Mouse (Mus musculus): ENCODE measurements around the gene Lrfn1. TPM values are rescaled to one million over a fixed set of nuclear protein-coding genes. Genes with fewer than 3 reads are reported as not detected.
A peak's percentile ranks its signal among the peaks of the same experiment; 100 is the strongest.

The Lrfn1 gene
- polyA plus RNA-seq, 1 experiment from 2014 or later, result 1.8 TPM

DNA sequence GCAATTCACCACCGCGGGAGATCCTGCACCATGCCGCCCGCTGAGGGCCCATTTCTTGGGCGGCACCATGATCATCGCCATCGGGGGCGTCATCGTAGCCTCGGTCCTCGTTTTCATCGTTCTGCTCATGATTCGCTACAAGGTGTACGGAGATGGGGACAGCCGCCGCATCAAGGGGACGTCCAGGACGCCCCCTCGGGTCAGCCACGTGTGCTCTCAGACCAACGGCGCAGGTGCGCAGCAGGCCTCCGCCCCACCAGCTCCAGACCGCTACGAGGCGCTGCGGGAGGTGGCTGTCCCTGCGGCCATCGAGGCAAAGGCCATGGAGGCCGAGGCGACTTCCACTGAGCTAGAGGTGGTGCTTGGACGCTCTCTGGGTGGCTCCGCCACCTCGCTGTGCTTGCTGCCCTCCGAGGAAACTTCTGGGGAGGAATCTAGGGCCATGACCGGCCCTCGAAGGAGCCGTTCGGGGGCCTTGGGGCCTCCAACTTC, 15.0 kb downstream of the Lrfn1 start:
- no peak overlapping the region for H3K27ac ChIP-seq (ENCODE audit: low read length)
- peak overlapping the region; percentile 89 for H3K4me2 ChIP-seq (ENCODE audit: low read depth, low read length)
- H3K4me1 ChIP-seq (replicated peaks; ENCODE audit: control insufficient read depth, insufficient read depth, low read length), result peaks cover 7% of the 10 kb centered on the region
- peak overlapping the region; percentile 68 for H3K9ac ChIP-seq (ENCODE audit: low read length)
- peak; percentile 21; the same call in 1 of the 2 replicates for ATAC-seq (ENCODE audit: low read depth)
- H3K36me3 ChIP-seq (ENCODE audit: control insufficient read depth, insufficient read depth, low read length), result no peaks in the 10 kb centered on the region
- no peaks in the 10 kb centered on the region for H3K27me3 ChIP-seq (ENCODE audit: control insufficient read depth, insufficient read depth, low read depth, low read length)
- WGBS, result 24% methylated on average over 40 of the region's 40 CpGs
- H3K4me3 ChIP-seq (ENCODE audit: low read length), result peak overlapping the region; percentile 60
- no peaks in the 10 kb centered on the region for H3K9me3 ChIP-seq (ENCODE audit: control insufficient read depth, low read length)

DNA sequence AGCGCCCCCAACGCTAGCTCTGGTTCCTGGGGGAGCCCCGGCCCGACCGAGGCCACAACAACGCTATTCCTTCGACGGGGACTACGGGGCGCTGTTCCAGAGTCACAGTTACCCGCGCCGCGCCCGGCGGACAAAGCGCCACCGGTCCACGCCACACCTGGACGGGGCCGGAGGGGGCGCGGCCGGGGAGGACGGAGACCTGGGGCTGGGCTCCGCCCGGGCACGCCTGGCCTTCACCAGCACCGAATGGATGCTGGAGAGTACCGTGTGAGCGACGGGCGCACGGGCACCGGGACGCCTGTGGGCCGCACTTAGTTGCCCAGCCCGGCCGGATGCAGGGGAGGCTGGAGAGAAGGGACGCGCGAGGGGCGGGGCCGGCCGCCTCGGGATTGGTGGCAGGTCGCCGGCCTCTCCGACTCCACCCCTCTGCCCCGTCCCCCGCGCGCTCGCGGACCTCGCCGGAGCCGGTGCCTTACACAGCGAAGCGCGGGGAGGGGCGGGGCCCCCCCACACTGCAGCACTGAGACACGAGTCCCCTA, 15.5 kb downstream of the Lrfn1 start:
- Histone ChIP-seq H3K27ac (ENCODE audit: low read length) (no peak overlapping the region), H3K4me1 (replicated peaks; ENCODE audit: control insufficient read depth, insufficient read depth, low read length) (peaks cover 7% of the 10 kb centered on the region), H3K9me3 (ENCODE audit: control insufficient read depth, low read length) (no peaks in the 10 kb centered on the region), H3K4me2 (ENCODE audit: low read depth, low read length) (peak overlapping the region; percentile 89), H3K27me3 (ENCODE audit: control insufficient read depth, insufficient read depth, low read depth, low read length) (no peaks in the 10 kb centered on the region), H3K9ac (ENCODE audit: low read length) (peak overlapping the region; percentile 68), H3K36me3 (ENCODE audit: control insufficient read depth, insufficient read depth, low read length) (no peaks in the 10 kb centered on the region), H3K4me3 (ENCODE audit: low read length) (peak overlapping the region; percentile 60)
- under 1% methylated on average over 43 of the region's 63 CpGs for WGBS
- peak; percentile 90 for ATAC-seq (ENCODE audit: low read depth)

DNA sequence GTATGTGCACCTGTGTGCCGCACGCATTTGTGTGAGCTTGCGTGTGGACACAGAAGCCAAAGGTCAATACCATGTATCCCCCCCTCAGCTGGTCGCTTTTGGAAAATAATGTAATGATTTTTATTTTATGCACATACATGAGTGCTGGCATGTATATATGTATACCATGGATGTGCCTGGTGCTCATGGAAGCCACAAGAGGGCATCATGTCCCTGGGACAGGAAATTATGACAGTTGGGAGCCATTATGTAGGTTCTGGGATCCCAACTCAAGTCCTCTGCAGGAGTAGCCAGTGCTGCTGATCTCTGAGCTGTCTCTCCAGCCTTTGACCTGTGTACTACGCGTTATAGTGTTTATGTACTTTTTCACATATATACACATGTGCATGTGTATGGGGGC, 24.4 kb downstream of the Lrfn1 start:
- H3K27ac ChIP-seq (ENCODE audit: low read length), result no peak overlapping the region
- no peak overlapping the region for H3K9ac ChIP-seq (ENCODE audit: low read length)
- no peak overlapping the region for H3K4me3 ChIP-seq (ENCODE audit: low read length)
- H3K27me3 ChIP-seq (ENCODE audit: control insufficient read depth, insufficient read depth, low read depth, low read length), result no peaks in the 10 kb centered on the region
- 82% methylated on average over 6 of the region's 6 CpGs for WGBS
- H3K36me3 ChIP-seq (ENCODE audit: control insufficient read depth, insufficient read depth, low read length), result no peaks in the 10 kb centered on the region
- ATAC-seq (ENCODE audit: low read depth), result no peak
- no peaks in the 10 kb centered on the region for H3K4me1 ChIP-seq (replicated peaks; ENCODE audit: control insufficient read depth, insufficient read depth, low read length)
- H3K4me2 ChIP-seq (ENCODE audit: low read depth, low read length), result no peak overlapping the region
- H3K9me3 ChIP-seq (ENCODE audit: control insufficient read depth, low read length), result no peaks in the 10 kb centered on the region

DNA sequence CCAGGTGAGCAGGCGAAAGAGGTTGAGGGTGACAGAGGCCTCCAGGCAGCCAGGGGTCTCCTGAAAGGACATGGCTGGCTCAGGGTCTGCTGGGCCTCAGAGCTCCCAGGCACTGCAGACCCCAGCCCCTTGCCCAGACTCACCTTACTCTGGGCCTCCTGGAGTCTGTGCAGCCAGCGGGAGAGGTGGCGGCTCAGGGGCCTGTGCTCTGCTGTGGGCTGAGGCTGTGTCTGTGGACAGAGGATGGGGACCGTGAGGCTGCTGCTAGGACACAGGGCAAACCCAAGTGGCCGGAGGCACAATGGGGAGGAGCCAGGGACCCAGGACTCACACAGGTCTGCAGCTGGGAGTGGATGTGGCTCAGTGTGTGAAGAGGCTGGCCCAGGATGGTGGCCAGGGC, 25.6 kb downstream of the Lrfn1 start:
- no peak overlapping the region for H3K27ac ChIP-seq (ENCODE audit: low read length)
- H3K4me2 ChIP-seq (ENCODE audit: low read depth, low read length), result no peak overlapping the region
- no peaks in the 10 kb centered on the region for H3K27me3 ChIP-seq (ENCODE audit: control insufficient read depth, insufficient read depth, low read depth, low read length)
- no peak overlapping the region for H3K4me3 ChIP-seq (ENCODE audit: low read length)
- H3K9me3 ChIP-seq (ENCODE audit: control insufficient read depth, low read length), result no peaks in the 10 kb centered on the region
- H3K36me3 ChIP-seq (ENCODE audit: control insufficient read depth, insufficient read depth, low read length), result no peaks in the 10 kb centered on the region
- no peaks in the 10 kb centered on the region for H3K4me1 ChIP-seq (replicated peaks; ENCODE audit: control insufficient read depth, insufficient read depth, low read length)
- no peak overlapping the region for H3K9ac ChIP-seq (ENCODE audit: low read length)
- 88% methylated on average over 5 of the region's 5 CpGs for WGBS
- ATAC-seq (ENCODE audit: low read depth), result no peak

DNA sequence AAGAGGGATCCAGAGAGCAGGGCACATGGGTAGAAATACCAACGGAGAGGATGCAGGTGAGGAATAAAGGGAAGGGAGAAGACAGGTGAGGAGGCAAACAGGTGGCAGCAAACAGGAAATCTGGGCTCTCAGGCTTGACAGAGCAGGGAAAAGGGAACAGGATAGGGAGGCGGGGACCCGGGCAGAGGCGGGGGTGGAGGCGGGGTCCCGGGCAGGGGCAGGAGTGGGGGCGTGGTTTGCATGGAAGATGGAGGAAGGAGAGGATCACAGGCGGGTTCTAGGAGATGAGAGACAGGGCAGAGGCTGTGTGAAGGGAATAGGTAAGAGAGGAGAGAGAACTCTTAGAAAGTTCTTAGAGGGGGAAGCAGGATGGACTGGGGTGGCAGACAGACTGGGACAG, 27.1 kb downstream of the Lrfn1 start:
- Histone ChIP-seq H3K27ac (ENCODE audit: low read length) (no peak overlapping the region), H3K4me1 (replicated peaks; ENCODE audit: control insufficient read depth, insufficient read depth, low read length) (no peaks in the 10 kb centered on the region), H3K27me3 (ENCODE audit: control insufficient read depth, insufficient read depth, low read depth, low read length) (no peaks in the 10 kb centered on the region), H3K4me2 (ENCODE audit: low read depth, low read length) (no peak overlapping the region), H3K9me3 (ENCODE audit: control insufficient read depth, low read length) (no peaks in the 10 kb centered on the region), H3K4me3 (ENCODE audit: low read length) (no peak overlapping the region), H3K36me3 (ENCODE audit: control insufficient read depth, insufficient read depth, low read length) (no peaks in the 10 kb centered on the region), H3K9ac (ENCODE audit: low read length) (no peak overlapping the region)
- WGBS, result 4% methylated on average over 8 of the region's 8 CpGs
- ATAC-seq (ENCODE audit: low read depth), result 0 out of 2 replicates have a peak, but pooled peaks have one; percentile 41

DNA sequence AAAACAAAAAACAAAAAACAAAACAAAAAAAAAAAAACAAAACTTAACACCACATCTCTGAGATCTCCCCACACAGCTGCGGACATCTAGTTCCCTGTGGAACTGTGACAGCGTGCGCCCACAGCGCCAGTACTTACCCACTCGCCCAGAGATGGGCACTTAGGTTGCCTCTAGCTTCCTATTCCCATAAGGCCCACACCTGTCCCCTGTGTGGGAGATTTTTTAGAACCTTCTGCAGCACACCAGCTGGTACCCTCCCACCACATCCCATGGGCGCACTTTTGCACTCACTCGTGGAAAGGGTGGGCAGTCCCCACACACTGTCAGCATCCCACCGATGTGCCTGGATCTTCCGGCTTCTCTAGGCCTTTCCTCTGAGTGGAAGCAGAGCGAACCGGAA, 31.1 kb downstream of the Lrfn1 start:
- Histone ChIP-seq H3K9me3 (ENCODE audit: control insufficient read depth, low read length) (no peaks in the 10 kb centered on the region), H3K9ac (ENCODE audit: low read length) (no peak overlapping the region), H3K27me3 (ENCODE audit: control insufficient read depth, insufficient read depth, low read depth, low read length) (peaks cover 3% of the 10 kb centered on the region), H3K36me3 (ENCODE audit: control insufficient read depth, insufficient read depth, low read length) (no peaks in the 10 kb centered on the region), H3K4me1 (replicated peaks; ENCODE audit: control insufficient read depth, insufficient read depth, low read length) (peaks cover 2% of the 10 kb centered on the region; the same call in 1 of the 2 replicates), H3K4me3 (ENCODE audit: low read length) (no peak overlapping the region), H3K4me2 (ENCODE audit: low read depth, low read length) (no peak overlapping the region), H3K27ac (ENCODE audit: low read length) (no peak overlapping the region)
- 80% methylated on average over 11 of the region's 11 CpGs for WGBS
- ATAC-seq (ENCODE audit: low read depth), result no peak

DNA sequence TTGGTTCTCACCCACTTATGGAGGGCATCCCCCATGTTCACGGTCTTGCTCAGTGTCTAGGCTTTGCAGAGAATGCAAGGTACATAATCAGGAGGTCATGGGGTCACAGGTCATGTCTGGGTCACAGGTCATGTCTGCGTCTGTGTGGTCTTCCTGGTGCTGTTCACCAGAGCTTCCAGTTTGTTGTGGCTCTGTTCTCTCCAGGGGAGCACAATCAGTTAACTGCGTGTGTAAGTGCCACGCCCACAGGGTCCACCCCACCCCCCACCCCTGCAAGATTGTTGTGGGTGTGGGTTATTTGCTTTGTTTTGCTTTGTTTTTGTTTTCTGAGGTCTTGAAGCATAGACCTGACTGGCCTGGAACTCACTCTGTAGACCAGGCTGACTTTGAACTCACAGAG, 32.4 kb downstream of the Lrfn1 start:
- ATAC-seq (ENCODE audit: low read depth), result no peak
- Histone ChIP-seq H3K4me3 (ENCODE audit: low read length) (no peak overlapping the region), H3K36me3 (ENCODE audit: control insufficient read depth, insufficient read depth, low read length) (no peaks in the 10 kb centered on the region), H3K4me1 (replicated peaks; ENCODE audit: control insufficient read depth, insufficient read depth, low read length) (peaks cover 7% of the 10 kb centered on the region; the same call in 1 of the 2 replicates), H3K4me2 (ENCODE audit: low read depth, low read length) (no peak overlapping the region), H3K27me3 (ENCODE audit: control insufficient read depth, insufficient read depth, low read depth, low read length) (peaks cover 3% of the 10 kb centered on the region), H3K27ac (ENCODE audit: low read length) (no peak overlapping the region), H3K9me3 (ENCODE audit: control insufficient read depth, low read length) (no peaks in the 10 kb centered on the region), H3K9ac (ENCODE audit: low read length) (no peak overlapping the region)
- WGBS, result 26% methylated on average over 4 of the region's 4 CpGs

DNA sequence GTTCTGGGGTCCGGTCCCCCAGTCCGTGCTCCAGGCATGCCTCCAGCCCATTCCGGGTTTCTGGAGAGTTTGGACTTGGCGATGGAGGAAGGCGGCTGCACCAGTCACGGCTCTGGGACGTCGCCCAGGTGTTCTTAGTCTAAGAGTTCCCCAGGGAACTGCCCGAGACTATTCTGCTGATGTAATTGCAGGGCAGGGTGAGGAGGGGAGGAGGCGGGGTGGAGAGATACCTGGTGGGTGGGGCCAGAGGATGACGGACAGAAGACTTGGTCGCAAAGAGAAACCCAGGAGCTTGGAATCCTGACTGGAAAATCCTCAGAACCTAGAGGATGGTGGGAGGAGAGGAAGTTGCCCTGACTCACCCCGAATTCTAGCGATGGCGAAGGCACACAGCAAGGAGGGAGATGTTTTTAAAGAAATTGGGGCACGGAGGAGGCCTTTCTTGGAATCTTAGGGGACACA, 36.3 kb downstream of the Lrfn1 start:
- ATAC-seq (ENCODE audit: low read depth), result peak; percentile 36; the same call in 1 of the 2 replicates
- peaks cover 7% of the 10 kb centered on the region; the same call in 1 of the 2 replicates for H3K4me1 ChIP-seq (replicated peaks; ENCODE audit: control insufficient read depth, insufficient read depth, low read length)
- no peaks in the 10 kb centered on the region for H3K9me3 ChIP-seq (ENCODE audit: control insufficient read depth, low read length)
- no peak overlapping the region for H3K9ac ChIP-seq (ENCODE audit: low read length)
- H3K4me3 ChIP-seq (ENCODE audit: low read length), result peak overlapping the region; percentile 15
- WGBS, result 5% methylated on average over 16 of the region's 16 CpGs
- H3K27ac ChIP-seq (ENCODE audit: low read length), result no peak overlapping the region
- no peaks in the 10 kb centered on the region for H3K36me3 ChIP-seq (ENCODE audit: control insufficient read depth, insufficient read depth, low read length)
- H3K4me2 ChIP-seq (ENCODE audit: low read depth, low read length), result peak overlapping the region; percentile 38
- peaks cover 3% of the 10 kb centered on the region for H3K27me3 ChIP-seq (ENCODE audit: control insufficient read depth, insufficient read depth, low read depth, low read length)

DNA sequence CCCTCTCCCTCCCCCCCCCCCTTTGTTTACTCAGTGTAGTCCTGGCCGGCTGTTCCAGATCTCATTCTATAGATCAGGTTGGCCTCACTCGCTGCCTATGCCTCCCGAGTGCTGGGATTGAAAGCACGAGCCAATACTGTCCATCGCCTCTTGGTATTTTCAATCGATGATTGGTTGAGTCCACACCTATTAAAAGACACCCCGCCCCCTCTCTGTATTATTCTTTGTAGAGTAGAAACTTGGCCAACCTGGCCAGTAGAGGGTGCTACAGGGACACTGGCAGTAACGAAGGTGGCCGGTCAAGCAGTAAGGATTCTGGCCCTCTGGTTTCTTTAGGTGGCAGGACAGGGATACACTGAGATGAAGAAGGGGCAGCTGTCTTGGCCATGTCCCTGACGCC, 38.6 kb downstream of the Lrfn1 start:
- H3K4me1 ChIP-seq (replicated peaks; ENCODE audit: control insufficient read depth, insufficient read depth, low read length), result peaks cover 7% of the 10 kb centered on the region; the same call in 1 of the 2 replicates
- no peak for ATAC-seq (ENCODE audit: low read depth)
- no peaks in the 10 kb centered on the region for H3K36me3 ChIP-seq (ENCODE audit: control insufficient read depth, insufficient read depth, low read length)
- H3K27me3 ChIP-seq (ENCODE audit: control insufficient read depth, insufficient read depth, low read depth, low read length), result peaks cover 3% of the 10 kb centered on the region
- 1% methylated on average over 10 of the region's 10 CpGs for WGBS
- peak overlapping the region; percentile 31 for H3K4me2 ChIP-seq (ENCODE audit: low read depth, low read length)
- H3K9me3 ChIP-seq (ENCODE audit: control insufficient read depth, low read length), result no peaks in the 10 kb centered on the region
- H3K27ac ChIP-seq (ENCODE audit: low read length), result no peak overlapping the region
- H3K4me3 ChIP-seq (ENCODE audit: low read length), result no peak overlapping the region
- H3K9ac ChIP-seq (ENCODE audit: low read length), result no peak overlapping the region

Measured in lung, embryonic 16.5 days (tissue).